Comparison of ENCODE assay signal across 28 mouse cellular contexts in the genomic region with DNA sequence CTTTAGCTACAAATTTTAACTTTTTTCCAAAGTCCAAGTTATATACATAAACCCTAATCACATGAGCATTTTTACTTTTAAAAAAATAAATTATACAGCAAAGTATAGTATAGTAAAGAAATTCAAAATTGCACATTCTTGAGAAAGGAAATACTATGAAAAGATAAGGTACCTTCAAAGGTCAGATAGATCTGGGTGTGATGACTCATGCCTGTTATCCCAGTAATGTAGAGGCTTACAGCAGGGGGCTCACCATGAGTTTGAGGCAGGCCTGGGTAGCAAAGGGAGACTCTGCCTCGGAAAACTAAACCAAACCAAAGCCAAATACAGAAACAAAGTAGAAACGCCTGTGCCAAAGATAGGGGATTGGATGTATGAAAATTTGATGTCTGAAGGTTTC.
"Had no signal": no experiment of that assay in that cellular context is flagged by ENCODE, and none has a peak within 500 bp of the region (broad histone marks: within the 10 kb centered on the region; RNA-seq: fewer than 3 reads in every experiment).

No protein-coding gene starts in this region.

- H3K4me1 ChIP-seq: embryonic facial prominence, embryonic 10.5 days; embryonic facial prominence, embryonic 12.5 days; embryonic facial prominence, embryonic 13.5 days; embryonic facial prominence, embryonic 15.5 days; forebrain, embryonic 10.5 days; forebrain, embryonic 12.5 days; forebrain, embryonic 13.5 days; forebrain, embryonic 15.5 days had no signal

- H3K9me3 ChIP-seq: embryonic facial prominence, embryonic 10.5 days; embryonic facial prominence, embryonic 12.5 days; embryonic facial prominence, embryonic 13.5 days; embryonic facial prominence, embryonic 15.5 days; forebrain, embryonic 10.5 days; forebrain, embryonic 12.5 days; forebrain, embryonic 13.5 days; forebrain, embryonic 15.5 days had no signal

- ATAC-seq: forebrain, embryonic 13.5 days; forebrain, embryonic 14.5 days; forebrain, embryonic 15.5 days; forebrain, embryonic 16.5 days; forebrain, postnatal 0 days had no signal

- DNase-seq: cerebellum, adult 8-10 months; cerebellum, adult 9-10 months; cerebellum, adult 9-11 months; cerebellum, postnatal 10 days; cerebellum, postnatal 14 days; cerebellum, postnatal 25 days; cerebellum, postnatal 36 days; embryo, embryonic 11 days; forebrain, postnatal 0 days; gastrocnemius, adult 2 months; gastrocnemius, postnatal 10 days; gastrocnemius, postnatal 14 days; gastrocnemius, postnatal 25 days; gastrocnemius, postnatal 36 days; heart, adult 11 months; heart, adult 18-20 months; heart, adult 2 months had no signal

- H3K9ac ChIP-seq: embryonic facial prominence, embryonic 12.5 days; embryonic facial prominence, embryonic 13.5 days; embryonic facial prominence, embryonic 15.5 days; forebrain, embryonic 12.5 days; forebrain, embryonic 13.5 days; forebrain, embryonic 15.5 days; forebrain, postnatal 0 days had no signal

- H3K4me2 ChIP-seq: embryonic facial prominence, embryonic 12.5 days; embryonic facial prominence, embryonic 13.5 days; embryonic facial prominence, embryonic 15.5 days; forebrain, embryonic 12.5 days; forebrain, embryonic 13.5 days; forebrain, embryonic 15.5 days had no signal

- H3K27me3 ChIP-seq: embryonic facial prominence, embryonic 12.5 days; embryonic facial prominence, embryonic 13.5 days; embryonic facial prominence, embryonic 15.5 days; forebrain, embryonic 12.5 days; forebrain, embryonic 13.5 days; forebrain, embryonic 15.5 days had no signal

- H3K4me3 ChIP-seq: embryonic facial prominence, embryonic 10.5 days; embryonic facial prominence, embryonic 12.5 days; embryonic facial prominence, embryonic 13.5 days; embryonic facial prominence, embryonic 15.5 days; erythroblast, embryonic 14.5 days; forebrain, embryonic 10.5 days; forebrain, embryonic 12.5 days; forebrain, embryonic 13.5 days; forebrain, embryonic 15.5 days; gastrocnemius, adult 2 months; heart, adult 2 months had no signal

- H3K27ac ChIP-seq: embryonic facial prominence, embryonic 10.5 days; embryonic facial prominence, embryonic 12.5 days; embryonic facial prominence, embryonic 13.5 days; embryonic facial prominence, embryonic 15.5 days; forebrain, embryonic 10.5 days; forebrain, embryonic 12.5 days; forebrain, embryonic 13.5 days; forebrain, embryonic 15.5 days; gastrocnemius, adult 2 months; heart, adult 2 months had no signal
